Mouse (Mus musculus) lung, embryonic 16.5 days (tissue): ENCODE measurements around the gene Iqcd. TPM values are rescaled to one million over a fixed set of nuclear protein-coding genes. Genes with fewer than 3 reads are reported as not detected.

Experiments used
- ATAC-seq: fragments of 200-750 bp; cut with Nextera tagmentation; 2 replicates; pipeline ENCODE4 v1.8.0; 2017; ENCODE audit warnings: low read depth, mild to moderate bottlenecking, moderate library complexity
- H3K27ac ChIP-seq: fragments of 300-500 bp; sonication (generic); 2 replicates; pipeline ENCODE4 v1.5.1; 2014; ENCODE audit warnings: mild to moderate bottlenecking, control low read depth, low read length
- H3K27me3 ChIP-seq: fragments of 300-500 bp; sonication (generic); 2 replicates; pipeline ENCODE4 v1.6.1; 2014; ENCODE audit warnings: low read depth, low read length, mixed read lengths; ENCODE audit not compliant: control insufficient read depth, insufficient read depth
- H3K36me3 ChIP-seq: fragments of 300-500 bp; sonication (generic); 2 replicates; pipeline ENCODE4 v1.6.1; 2014; ENCODE audit warnings: low read length; ENCODE audit not compliant: control insufficient read depth, insufficient read depth
- H3K4me1 ChIP-seq: fragments of 300-500 bp; sonication (generic); replicated peaks from 2 replicates; pipeline ENCODE4 v1.6.1; 2014; ENCODE audit warnings: low read length, mixed read lengths; ENCODE audit not compliant: control insufficient read depth, insufficient read depth
- H3K4me2 ChIP-seq: fragments of 300-500 bp; sonication (generic); 2 replicates; pipeline ENCODE4 v1.6.1; 2014; ENCODE audit warnings: low read depth, low read length, control low read depth
- H3K4me3 ChIP-seq: fragments of 300-500 bp; sonication (generic); 2 replicates; pipeline ENCODE4 v1.5.1; 2014; ENCODE audit warnings: mild to moderate bottlenecking, low read length, control low read depth
- H3K9ac ChIP-seq: fragments of 300-500 bp; sonication (generic); 2 replicates; pipeline ENCODE4 v1.6.1; 2014; ENCODE audit warnings: low read length, control low read depth
- H3K9me3 ChIP-seq: fragments of 300-500 bp; sonication (generic); 2 replicates; pipeline ENCODE4 v1.6.1; 2016; ENCODE audit warnings: low read length; ENCODE audit not compliant: control insufficient read depth
- WGBS: fragments of 180-500 bp; shearing (Covaris S2); extraction: QIAGEN DNeasy Blood & Tissue Kit; methylation state at CpG from one replicate; pipeline ENCODE4 v1.1.7; 2014; 5-methylcytosine and 5-hydroxymethylcytosine counted together
- polyA plus RNA-seq: library from polyadenylated mRNA; unstranded; fragments of >200 nt; fragmentation: Nextera tagmentation; extraction: Ambion mirVana; gene quantifications from 2 replicates; pipeline ENCODE4 v1.2.1, GENCODE M21; 2015

Iqcd gene
- polyA plus RNA-seq, 1 experiment from 2014 or later, result 1.9 TPM

DNA sequence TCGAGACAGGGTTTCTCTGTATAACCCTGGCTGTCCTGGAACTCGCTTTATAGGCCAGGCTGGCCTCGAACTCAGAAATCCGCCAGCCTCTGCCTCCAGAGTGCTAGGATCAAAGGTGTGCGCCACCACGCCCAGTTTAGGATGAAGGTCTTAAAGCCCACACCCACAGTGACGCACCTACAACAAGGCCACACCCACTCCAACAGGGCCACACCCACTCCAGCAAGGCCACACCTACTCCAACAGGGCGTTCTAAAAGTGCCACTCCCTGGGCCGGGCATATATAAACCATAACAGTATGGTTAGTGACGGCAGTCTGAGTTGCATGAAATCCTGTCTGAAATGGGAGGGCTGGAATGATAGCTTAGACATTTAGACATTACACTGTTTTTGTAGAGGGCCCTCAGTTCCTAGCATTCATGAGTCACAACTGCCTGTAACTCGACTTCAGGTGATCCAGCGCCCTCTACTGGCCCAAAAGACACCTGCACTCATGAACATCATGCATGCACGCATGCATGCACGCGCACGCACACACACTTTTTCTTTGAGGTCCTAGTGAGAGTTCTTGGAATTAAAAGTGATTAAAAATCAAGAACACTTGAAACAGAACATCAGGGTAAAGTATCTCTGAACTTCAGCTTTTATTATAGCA lies 1.7 kb downstream of the Iqcd start:
- Histone ChIP-seq H3K4me2 (no peak overlapping the region), H3K27me3 (no peaks in the 10 kb centered on the region), H3K9ac (no peak overlapping the region), H3K4me1 (peaks cover 22% of the 10 kb centered on the region), H3K9me3 (no peaks in the 10 kb centered on the region; the same call in 1 of the 2 replicates), H3K4me3 (no peak overlapping the region), H3K27ac (no peak overlapping the region), H3K36me3 (no peaks in the 10 kb centered on the region)
- ATAC-seq, result no peak
- WGBS, result 72% methylated on average over 16 of the region's 16 CpGs

- H3K36me3 ChIP-seq, result no peaks in the 10 kb centered on the region
- no peaks in the 10 kb centered on the region for H3K27me3 ChIP-seq
- H3K9me3 ChIP-seq, result no peaks in the 10 kb centered on the region; the same call in 1 of the 2 replicates
- H3K9ac ChIP-seq, result no peak overlapping the region
- H3K4me2 ChIP-seq, result no peak overlapping the region
- H3K4me1 ChIP-seq, result peaks cover 10% of the 10 kb centered on the region
- no peak overlapping the region for H3K27ac ChIP-seq
- no peak overlapping the region for H3K4me3 ChIP-seq
- 62% methylated on average over 7 of the region's 7 CpGs for WGBS
- no peak for ATAC-seq
Observed at GRCm38 (mm10) chr5:120592141-120592540, 3.3 kb downstream of the Iqcd start.

GRCm38 (mm10) chr5:120594485-120594884 lies 5.7 kb downstream of the Iqcd start:
- no peaks in the 10 kb centered on the region for H3K4me1 ChIP-seq
- no peak overlapping the region for H3K27ac ChIP-seq
- H3K4me3 ChIP-seq, result no peak overlapping the region
- H3K4me2 ChIP-seq, result no peak overlapping the region
- H3K9ac ChIP-seq, result no peak overlapping the region
- ATAC-seq, result no peak
- no peaks in the 10 kb centered on the region; the same call in 1 of the 2 replicates for H3K9me3 ChIP-seq
- 81% methylated on average over 6 of the region's 6 CpGs for WGBS
- H3K36me3 ChIP-seq, result no peaks in the 10 kb centered on the region
- H3K27me3 ChIP-seq, result no peaks in the 10 kb centered on the region

GRCm38 (mm10) chr5:120599625-120600024 lies 10.8 kb downstream of the Iqcd start:
- Histone ChIP-seq H3K9me3 (no peaks in the 10 kb centered on the region), H3K4me2 (no peak overlapping the region), H3K27ac (no peak overlapping the region), H3K36me3 (no peaks in the 10 kb centered on the region), H3K27me3 (no peaks in the 10 kb centered on the region), H3K4me1 (no peaks in the 10 kb centered on the region), H3K9ac (no peak overlapping the region), H3K4me3 (no peak overlapping the region)
- no peak for ATAC-seq
- 73% methylated on average over 6 of the region's 6 CpGs for WGBS

GRCm38 (mm10) chr5:120600946-120601668 lies 12.3 kb downstream of the Iqcd start:
- Histone ChIP-seq H3K9me3 (no peaks in the 10 kb centered on the region), H3K9ac (no peak overlapping the region), H3K27me3 (no peaks in the 10 kb centered on the region), H3K4me1 (no peaks in the 10 kb centered on the region), H3K27ac (no peak overlapping the region), H3K4me2 (no peak overlapping the region), H3K4me3 (no peak overlapping the region), H3K36me3 (no peaks in the 10 kb centered on the region)
- no peak for ATAC-seq
- 46% methylated on average over 11 of the region's 11 CpGs for WGBS

GRCm38 (mm10) chr5:120602210-120602609 lies 13.4 kb downstream of the Iqcd start:
- H3K9me3 ChIP-seq, result no peaks in the 10 kb centered on the region
- H3K9ac ChIP-seq, result no peak overlapping the region
- H3K4me1 ChIP-seq, result no peaks in the 10 kb centered on the region
- H3K4me3 ChIP-seq, result no peak overlapping the region
- no peak overlapping the region for H3K4me2 ChIP-seq
- WGBS, result 89% methylated on average over 12 of the region's 12 CpGs
- no peaks in the 10 kb centered on the region for H3K36me3 ChIP-seq
- ATAC-seq, result no peak
- H3K27ac ChIP-seq, result no peak overlapping the region
- no peaks in the 10 kb centered on the region for H3K27me3 ChIP-seq

DNA sequence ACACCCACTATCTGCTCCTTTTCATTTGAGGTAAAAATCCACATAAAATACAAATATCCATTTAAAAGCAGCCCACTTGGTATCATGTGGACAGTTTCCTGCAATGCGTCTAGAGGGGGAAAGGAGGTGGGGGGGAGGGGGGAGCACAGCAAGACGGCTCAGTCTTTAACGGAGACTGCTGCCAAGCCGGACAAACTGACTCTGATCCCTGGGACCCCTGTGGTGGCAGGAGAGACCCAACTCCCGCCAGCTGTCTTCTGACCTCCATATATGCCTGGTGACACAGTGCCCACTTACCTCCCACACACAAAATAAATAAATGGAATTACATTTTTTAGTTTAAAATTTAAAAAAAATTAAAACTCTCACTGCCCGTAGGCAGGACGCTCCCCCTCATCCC lies 14.7 kb downstream of the Iqcd start:
- H3K27me3 ChIP-seq, result no peaks in the 10 kb centered on the region
- no peak overlapping the region for H3K9ac ChIP-seq
- no peaks in the 10 kb centered on the region for H3K36me3 ChIP-seq
- H3K4me3 ChIP-seq, result no peak overlapping the region
- H3K4me2 ChIP-seq, result no peak overlapping the region
- H3K9me3 ChIP-seq, result no peaks in the 10 kb centered on the region
- no peaks in the 10 kb centered on the region for H3K4me1 ChIP-seq
- no peak overlapping the region for H3K27ac ChIP-seq
- 49% methylated on average over 7 of the region's 7 CpGs for WGBS
- no peak for ATAC-seq

DNA sequence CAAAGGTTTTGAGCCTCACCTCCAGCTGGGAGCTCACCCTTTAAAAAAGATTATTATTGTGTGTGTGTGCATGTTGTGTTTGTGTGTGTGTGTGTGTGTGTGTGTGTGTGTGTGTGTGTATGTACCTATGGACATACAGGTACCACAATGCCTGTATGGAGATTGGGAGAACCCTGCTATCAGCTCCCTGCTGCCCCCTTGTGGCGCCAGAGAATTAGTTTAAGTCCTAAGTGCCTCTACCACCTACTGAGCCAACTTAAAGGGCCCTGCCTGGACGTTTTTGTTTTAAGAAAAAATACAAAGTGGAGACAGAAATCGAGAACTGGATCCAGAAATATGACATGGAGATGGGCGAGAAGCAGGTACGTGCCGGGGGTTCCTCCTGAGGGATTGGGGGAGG lies 16.0 kb downstream of the Iqcd start:
- Histone ChIP-seq H3K9ac (peak overlapping the region; percentile 31; the same call in 1 of the 2 replicates), H3K9me3 (no peaks in the 10 kb centered on the region), H3K36me3 (no peaks in the 10 kb centered on the region), H3K4me2 (peak overlapping the region; percentile 51), H3K27ac (no peak overlapping the region), H3K4me3 (peak overlapping the region; percentile 30), H3K27me3 (no peaks in the 10 kb centered on the region), H3K4me1 (no peaks in the 10 kb centered on the region)
- peak; percentile 49 for ATAC-seq
- 4% methylated on average over 6 of the region's 6 CpGs for WGBS

DNA sequence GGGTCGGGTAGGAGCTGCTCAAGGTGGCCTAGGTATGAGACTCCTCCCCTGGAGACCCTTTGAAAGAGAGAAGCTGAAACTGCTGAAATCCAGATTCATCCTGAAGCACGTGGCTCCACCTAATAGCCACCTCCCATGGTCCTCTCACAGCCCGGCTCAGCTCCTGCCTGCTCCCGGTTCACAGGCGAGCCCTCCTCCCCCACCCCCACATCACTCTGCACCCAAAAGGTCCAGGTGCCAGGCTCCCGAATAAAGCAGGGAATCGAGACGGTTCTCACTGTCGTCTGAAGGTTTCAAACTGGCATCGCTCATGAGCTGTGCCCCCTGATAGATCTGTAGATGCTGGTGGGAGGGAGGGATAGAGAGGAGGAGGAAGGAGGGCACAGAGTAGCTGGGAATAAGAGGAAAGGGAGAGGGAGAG lies 16.4 kb downstream of the Iqcd start:
- WGBS, result 2% methylated on average over 10 of the region's 10 CpGs
- Histone ChIP-seq H3K4me1 (no peaks in the 10 kb centered on the region), H3K27ac (no peak overlapping the region), H3K4me2 (peak overlapping the region; percentile 51), H3K4me3 (peak overlapping the region; percentile 30), H3K9me3 (no peaks in the 10 kb centered on the region), H3K27me3 (no peaks in the 10 kb centered on the region), H3K9ac (peak overlapping the region; percentile 31), H3K36me3 (no peaks in the 10 kb centered on the region)
- peak; percentile 44 for ATAC-seq
